Mouse (Mus musculus): ENCODE data around the gene Gm7356. TPM values are rescaled to one million over a fixed set of nuclear protein-coding genes. Genes with fewer than 3 reads are reported as not detected.
"Not testable (repeated sequence)": the region's sequence is repeated elsewhere in the genome, so short reads cannot be mapped to it uniquely, and the experiment has no call there.

Gene Gm7356
- not detected in 2 replicates for total RNA-seq (2017)

DNA sequence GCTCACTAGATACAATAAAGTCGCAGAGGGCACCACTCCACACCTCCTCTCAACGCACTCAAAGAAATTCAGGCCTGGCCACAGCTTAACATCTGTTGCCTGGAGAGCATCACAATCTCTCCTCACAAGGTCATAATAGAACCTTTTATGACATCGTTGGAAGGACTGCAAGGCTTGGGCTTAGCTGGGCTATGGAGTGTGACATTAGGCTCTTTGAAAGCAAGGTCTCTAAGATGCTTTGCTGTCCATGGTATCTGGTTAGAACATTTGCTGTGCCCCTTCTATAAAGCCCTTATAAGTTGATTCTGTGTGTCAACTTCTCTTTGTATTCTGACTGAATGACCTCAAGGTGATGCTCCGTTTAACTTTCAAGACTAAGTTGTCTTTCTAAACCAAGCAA, at the start of gene Gm7356:
Gene Gm7356, minus strand, starts transcription at position 101 of the 400 bp plus-strand sequence.
- not testable (repeated sequence) for ATAC-seq (replicated peaks; ENCODE audit: low read depth, poor library complexity, severe bottlenecking)

DNA sequence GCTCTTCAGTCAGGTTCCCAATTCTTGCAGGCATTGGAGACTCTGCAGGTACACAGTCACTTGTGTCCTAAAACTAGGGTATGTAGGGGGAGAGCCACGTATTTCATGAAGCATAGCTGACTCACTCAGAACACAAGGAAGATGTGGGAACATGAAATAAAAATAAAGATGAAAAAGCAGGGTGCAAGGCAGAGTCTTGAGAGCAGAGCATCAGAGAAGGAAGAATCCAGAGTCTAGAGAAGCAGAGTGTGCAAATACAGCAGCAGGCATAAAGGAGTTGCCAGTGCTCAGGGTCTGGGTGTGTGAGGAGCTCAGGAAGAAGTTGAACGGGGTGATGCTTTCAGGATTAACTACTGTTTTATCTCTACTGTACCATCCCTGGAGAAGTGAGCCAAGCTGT, 38.4 kb upstream of the Gm7356 start:
- not testable (repeated sequence) for ATAC-seq (replicated peaks; ENCODE audit: low read depth, poor library complexity, severe bottlenecking)

DNA sequence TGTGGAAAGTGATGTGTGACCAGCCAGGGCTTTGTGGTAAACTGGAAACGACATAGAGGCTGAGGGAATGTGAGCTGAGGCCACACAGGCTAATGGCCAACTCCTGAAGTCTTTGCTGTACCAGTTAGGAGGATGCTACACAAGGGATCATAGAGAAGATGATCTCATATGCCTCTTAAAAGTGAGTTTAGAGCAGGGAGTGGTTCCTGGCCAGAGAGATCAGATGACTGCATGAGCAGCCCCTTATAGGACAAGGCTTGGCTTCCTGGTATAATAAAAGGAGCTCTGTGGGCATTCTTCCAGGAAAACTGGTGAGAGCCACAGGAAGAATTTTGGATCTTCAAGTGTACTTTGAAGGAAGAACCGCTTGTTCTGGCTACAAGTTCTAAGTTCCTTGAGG, 33.5 kb upstream of the Gm7356 start:
- ATAC-seq (replicated peaks; ENCODE audit: low read depth, poor library complexity, severe bottlenecking): not testable (repeated sequence)

DNA sequence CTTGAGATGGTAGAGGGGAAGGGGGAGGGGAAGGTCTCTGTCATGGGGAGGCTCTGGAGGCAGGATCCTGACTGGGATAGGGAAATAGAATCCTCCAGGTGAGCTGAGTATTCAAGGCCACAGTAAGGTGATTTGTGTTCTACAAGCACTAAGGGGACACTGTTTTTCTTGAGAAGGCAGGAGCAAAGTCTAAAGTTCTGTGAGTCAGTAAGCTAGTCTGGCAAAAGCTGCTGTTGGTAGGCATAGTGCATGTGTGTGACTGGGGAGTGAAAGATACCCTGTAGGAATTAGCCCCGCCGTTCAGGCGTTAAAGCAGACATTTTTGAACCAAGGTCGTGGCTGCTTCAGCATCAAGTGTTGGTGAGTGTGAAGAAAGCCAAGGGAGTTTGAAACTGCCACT, 32.6 kb upstream of the Gm7356 start:
- not testable (repeated sequence) for ATAC-seq (replicated peaks; ENCODE audit: low read depth, poor library complexity, severe bottlenecking)

DNA sequence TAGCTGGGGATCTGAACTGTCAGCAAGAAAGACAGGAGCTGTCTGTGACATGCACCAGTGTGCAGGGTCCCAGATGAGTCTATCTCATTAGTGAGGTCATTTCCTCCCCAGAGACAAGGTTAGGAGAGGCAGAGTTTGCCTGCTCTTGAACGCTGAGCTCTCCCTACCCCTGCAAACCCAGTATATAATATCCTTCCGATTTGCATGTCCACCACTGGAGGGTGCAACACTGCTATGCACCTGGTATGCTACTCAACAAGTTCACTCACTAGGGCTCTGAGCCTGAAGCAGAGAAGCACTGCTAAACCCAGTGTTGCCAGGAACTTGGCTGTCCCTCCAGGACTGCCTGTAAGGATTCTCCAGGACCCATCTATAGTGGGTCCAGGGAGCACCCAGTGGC, 10.1 kb downstream of the Gm7356 start:
- ATAC-seq (replicated peaks; ENCODE audit: low read depth, poor library complexity, severe bottlenecking): not testable (repeated sequence)

DNA sequence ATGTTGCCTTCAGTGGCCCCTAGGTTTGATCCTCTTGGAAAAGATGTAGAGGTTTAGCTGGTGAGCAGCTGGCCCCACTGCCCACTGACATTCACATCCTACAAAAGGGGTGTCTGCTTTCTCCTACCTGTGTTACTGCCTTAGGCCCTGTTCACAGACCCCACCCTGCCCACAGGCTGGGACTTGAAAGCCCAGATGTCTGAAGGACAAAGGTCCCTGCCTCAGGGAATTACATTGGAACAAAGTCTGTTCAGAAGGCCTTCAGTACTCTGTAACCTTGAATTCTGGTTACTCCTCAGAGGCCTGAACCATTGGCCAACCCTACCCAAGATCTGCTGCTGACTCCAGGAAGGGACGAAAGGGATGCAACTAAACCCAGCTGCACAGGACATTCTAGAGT, 15.8 kb downstream of the Gm7356 start:
- ATAC-seq (replicated peaks; ENCODE audit: low read depth, poor library complexity, severe bottlenecking): no peak

DNA sequence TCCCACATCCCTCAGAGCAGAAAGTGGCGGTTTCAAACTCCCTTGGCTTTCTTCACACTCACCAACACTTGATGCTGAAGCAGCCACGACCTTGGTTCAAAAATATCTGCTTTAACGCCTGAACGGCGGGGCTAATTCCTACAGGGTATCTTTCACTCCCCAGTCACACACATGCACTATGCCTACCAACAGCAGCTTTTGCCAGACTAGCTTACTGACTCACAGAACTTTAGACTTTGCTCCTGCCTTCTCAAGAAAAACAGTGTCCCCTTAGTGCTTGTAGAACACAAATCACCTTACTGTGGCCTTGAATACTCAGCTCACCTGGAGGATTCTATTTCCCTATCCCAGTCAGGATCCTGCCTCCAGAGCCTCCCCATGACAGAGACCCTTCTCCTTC, 32.7 kb downstream of the Gm7356 start:
- not testable (repeated sequence) for ATAC-seq (replicated peaks; ENCODE audit: low read depth, poor library complexity, severe bottlenecking)

DNA sequence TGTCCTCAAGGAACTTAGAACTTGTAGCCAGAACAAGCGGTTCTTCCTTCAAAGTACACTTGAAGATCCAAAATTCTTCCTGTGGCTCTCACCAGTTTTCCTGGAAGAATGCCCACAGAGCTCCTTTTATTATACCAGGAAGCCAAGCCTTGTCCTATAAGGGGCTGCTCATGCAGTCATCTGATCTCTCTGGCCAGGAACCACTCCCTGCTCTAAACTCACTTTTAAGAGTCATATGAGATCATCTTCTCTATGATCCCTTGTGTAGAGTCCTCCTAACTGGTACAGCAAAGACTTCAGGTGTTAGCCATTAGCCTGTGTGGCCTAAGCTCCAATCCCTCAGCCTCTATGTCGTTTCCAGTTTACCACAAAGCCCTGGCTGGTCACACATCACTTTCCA, 33.6 kb downstream of the Gm7356 start:
- ATAC-seq (replicated peaks; ENCODE audit: low read depth, poor library complexity, severe bottlenecking): not testable (repeated sequence)

DNA sequence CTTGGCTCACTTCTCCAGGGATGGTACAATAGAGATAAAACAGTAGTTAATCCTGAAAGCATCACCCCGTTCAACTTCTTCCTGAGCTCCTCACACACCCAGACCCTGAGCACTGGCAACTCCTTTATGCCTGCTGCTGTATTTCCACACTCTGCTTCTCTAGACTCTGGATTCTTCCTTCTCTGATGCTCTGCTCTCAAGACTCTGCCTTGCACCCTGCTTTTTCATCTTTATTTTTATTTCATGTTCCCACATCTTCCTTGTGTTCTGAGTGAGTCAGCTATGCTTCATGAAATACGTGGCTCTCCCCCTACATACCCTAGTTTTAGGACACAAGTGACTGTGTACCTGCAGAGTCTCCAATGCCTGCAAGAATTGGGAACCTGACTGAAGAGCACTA, 38.5 kb downstream of the Gm7356 start:
- not testable (repeated sequence) for ATAC-seq (replicated peaks; ENCODE audit: low read depth, poor library complexity, severe bottlenecking)

DNA sequence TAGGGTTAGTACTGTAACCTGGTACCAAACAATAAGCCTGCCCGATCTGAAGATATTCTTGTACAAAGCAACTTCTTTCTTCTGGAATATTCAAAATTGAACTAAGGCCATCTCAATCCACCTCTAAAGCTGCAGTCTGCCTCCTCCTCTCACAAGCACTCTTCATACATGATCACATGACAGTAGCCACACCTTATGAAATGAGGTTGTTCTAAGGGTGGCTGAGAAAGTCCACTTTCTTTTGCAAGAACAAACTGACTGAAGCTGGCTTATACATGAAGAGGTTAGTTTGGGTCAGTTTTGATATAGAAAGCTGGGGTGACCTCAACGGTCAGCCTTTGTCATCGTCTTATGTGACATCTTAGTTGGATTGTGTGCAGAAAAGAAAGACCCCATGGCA, 41.3 kb downstream of the Gm7356 start:
- ATAC-seq (replicated peaks; ENCODE audit: low read depth, poor library complexity, severe bottlenecking): not testable (repeated sequence)

DNA sequence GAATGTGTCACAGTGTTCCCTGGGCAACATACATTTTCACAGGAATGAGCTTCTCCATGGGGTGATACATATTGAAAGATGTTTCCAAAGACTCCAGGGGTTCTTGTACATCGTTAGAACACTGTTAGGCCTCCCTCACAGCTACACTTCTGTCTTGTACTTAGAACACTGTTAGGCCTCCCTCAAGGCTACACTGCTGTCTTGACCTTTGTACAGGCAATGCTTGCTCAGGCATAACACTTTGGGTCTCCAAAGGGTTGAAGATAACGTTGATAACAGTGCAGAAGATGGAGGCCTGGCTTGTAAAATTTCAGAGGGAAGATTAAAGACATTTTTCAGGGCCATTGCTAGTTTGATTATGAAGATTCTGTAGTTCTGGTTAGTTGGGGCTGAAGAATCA, 45.4 kb downstream of the Gm7356 start:
- ATAC-seq (replicated peaks; ENCODE audit: low read depth, poor library complexity, severe bottlenecking): not testable (repeated sequence)

DNA sequence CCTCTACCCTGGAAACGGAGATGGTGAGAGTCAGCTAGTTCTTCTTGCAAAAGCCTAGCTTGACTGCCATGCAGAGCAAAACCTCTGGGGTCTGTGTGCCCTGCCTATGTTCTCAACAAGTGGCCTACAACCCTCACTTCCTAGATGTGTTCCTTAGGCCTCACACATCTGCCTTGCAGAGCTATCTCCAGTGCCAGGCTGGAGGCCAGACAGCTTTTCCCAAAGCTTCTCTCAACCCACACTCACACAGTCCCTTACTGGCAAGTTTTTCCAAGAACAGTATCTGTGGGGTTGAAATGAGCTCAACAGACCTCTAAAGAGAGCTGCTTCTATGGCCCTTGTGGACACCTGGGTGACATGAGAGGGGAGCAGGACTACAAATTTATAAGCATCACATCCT, 51.9 kb downstream of the Gm7356 start:
- ATAC-seq (replicated peaks; ENCODE audit: low read depth, poor library complexity, severe bottlenecking): not testable (repeated sequence)

Other genes starting within 250 kb of the Gm7356 start
- gene Afdn, start 243.2 kb downstream of the Gm7356 start, total RNA-seq (2017): 15.2 and 16.3 TPM in 2 replicates
- gene Tcte2, start 241.9 kb downstream of the Gm7356 start, total RNA-seq (2017): not detected in 2 replicates
- not detected in 2 replicates for gene Gm7168, start 55.3 kb downstream of the Gm7356 start, total RNA-seq (2017)
- not detected in 2 replicates for gene Gm7358, start 55.8 kb upstream of the Gm7356 start, total RNA-seq (2017)
- not detected in 2 replicates for gene Dact2, start 200.6 kb upstream of the Gm7356 start, total RNA-seq (2017)

Data from common myeloid progenitor, adult 5-6 weeks (primary cell).